Mouse (Mus musculus): ENCODE results near the gene Cpxm2. TPM values are rescaled to one million over a fixed set of nuclear protein-coding genes. Genes with fewer than 3 reads are reported as not detected.

Cpxm2 gene
- polyA plus RNA-seq (2014; fragmentation: Nextera tagmentation; extraction: Ambion mirVana) = 5.1 and 5.4 TPM in 2 replicates

DNA sequence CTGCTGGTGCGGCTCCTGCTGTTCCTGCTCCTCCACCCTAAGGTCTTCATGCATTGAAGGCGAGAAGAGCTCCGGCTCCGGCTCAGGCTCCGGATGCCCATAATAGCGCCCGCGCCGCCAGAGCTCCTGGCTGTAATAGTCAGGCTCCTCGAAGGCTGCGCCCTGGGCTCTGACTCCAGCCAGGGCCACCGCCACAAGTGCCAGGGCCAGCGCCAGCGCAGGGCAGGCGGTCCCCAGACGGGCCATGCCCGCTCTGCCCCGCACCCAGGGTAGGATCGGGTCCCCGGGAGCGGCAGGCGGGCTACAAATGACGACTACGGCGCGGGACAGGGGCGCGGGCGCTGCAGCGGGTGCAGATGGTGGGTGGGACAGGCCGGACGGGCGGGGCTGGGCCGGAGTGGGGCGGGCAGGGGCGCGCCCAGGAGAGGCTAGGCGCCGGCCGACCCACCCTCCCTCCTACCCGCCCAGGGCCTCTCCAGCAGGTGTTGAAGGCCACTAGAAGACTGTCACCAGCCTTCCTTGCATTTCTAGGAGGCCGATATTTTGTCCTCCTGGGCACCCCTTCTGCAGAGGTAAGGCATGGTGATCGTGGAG, at the start of gene Cpxm2:
Gene Cpxm2 (minus strand): TSS at position 372 of the 594 bp plus-strand sequence.
- Histone ChIP-seq H3K27ac (replicated peaks; ENCODE audit: low read depth, low read length) (no peak within 1 kb of the TSS), H3K4me3 (ENCODE audit: low read depth, low read length) (peak within 1 kb of the TSS; percentile 41), H3K36me3 (replicated peaks; ENCODE audit: control insufficient read depth, insufficient read depth, low read depth, low read length) (no peaks in the 10 kb centered on the region), H3K4me1 (ENCODE audit: control insufficient read depth, insufficient read depth, low read length) (no peaks in the 10 kb centered on the region; the same call in none of the 2 replicates), H3K4me2 (ENCODE audit: low read depth, low read length) (peak within 1 kb of the TSS; percentile 81), H3K27me3 (ENCODE audit: control insufficient read depth, insufficient read depth, low read length) (peaks cover 21% of the 10 kb centered on the region), H3K9ac (replicated peaks; ENCODE audit: low read length) (peak within 1 kb of the TSS; percentile 53), H3K9me3 (replicated peaks; ENCODE audit: control insufficient read depth, low read length) (no peaks in the 10 kb centered on the region)
- 2% methylated on average over 42 of the region's 43 CpGs for WGBS
- peak; percentile 20 for DNase-seq (ENCODE audit: low spot score)
- ATAC-seq (replicated peaks; ENCODE audit: insufficient number of reproducible peaks, low FRiP score, low TSS enrichment, low read depth) = no peak; the same call in 1 of the 2 replicates

DNA sequence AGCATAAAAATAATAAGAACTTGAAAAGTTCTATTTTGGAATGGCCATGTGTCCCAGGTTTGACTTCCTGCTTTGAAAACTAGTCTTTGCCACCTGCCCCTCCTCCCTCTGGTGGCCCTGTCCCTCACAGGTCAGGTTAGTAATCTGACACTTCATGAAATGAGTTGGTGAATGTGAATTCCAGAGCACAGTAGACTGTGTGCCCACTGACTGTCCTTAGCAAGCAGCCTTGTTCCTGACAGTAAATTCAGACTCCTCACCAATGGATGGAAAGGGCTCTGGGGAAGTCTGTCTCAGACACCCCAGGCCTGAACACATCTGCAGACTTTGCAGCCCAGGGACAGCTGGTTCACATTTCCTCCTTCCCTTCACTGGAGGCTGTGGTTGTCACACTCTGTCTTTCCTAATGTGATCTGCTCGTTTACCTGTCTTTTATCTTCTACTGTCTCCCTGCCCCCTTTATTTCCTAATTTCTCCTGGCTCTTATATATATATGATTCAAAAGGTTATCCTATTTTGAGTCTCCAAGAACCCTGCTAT, 49.6 kb upstream of the Cpxm2 start:
- ATAC-seq (replicated peaks; ENCODE audit: insufficient number of reproducible peaks, low FRiP score, low TSS enrichment, low read depth) (0 out of 2 replicates have a peak, but pooled peaks have one; percentile 36), DNase-seq (ENCODE audit: low spot score) (peak; percentile 61)
- H3K9me3 ChIP-seq (replicated peaks; ENCODE audit: control insufficient read depth, low read length) = no peaks in the 10 kb centered on the region
- H3K4me3 ChIP-seq (ENCODE audit: low read depth, low read length) = no peak overlapping the region
- no peak overlapping the region for H3K9ac ChIP-seq (replicated peaks; ENCODE audit: low read length)
- no peaks in the 10 kb centered on the region for H3K36me3 ChIP-seq (replicated peaks; ENCODE audit: control insufficient read depth, insufficient read depth, low read depth, low read length)
- no peaks in the 10 kb centered on the region for H3K27me3 ChIP-seq (ENCODE audit: control insufficient read depth, insufficient read depth, low read length)
- WGBS = 24% methylated on average over 1 of the region's 1 CpGs
- H3K27ac ChIP-seq (replicated peaks; ENCODE audit: low read depth, low read length) = no peak overlapping the region
- H3K4me2 ChIP-seq (ENCODE audit: low read depth, low read length) = no peak overlapping the region
- no peaks in the 10 kb centered on the region; the same call in 1 of the 2 replicates for H3K4me1 ChIP-seq (ENCODE audit: control insufficient read depth, insufficient read depth, low read length)

DNA sequence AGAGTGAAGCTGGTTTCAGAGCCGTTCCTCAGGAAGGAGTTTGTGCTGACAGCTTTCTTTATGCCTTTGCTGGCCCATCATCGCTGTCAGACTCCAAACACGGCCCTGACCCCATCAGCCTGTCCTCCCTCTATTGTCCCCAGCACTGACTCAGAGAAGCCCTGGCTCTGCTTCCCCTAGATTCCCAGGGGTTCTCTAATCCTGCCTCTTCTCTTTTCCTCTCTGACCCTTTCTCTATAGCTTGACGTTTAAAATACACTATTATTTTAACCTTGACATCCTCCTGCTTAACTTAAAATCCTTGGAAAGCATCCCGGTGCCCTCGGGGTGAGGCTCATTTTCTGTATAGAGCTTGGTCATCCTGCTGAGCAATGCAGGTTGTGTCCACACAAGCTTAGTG, 45.1 kb upstream of the Cpxm2 start:
- 30% methylated on average over 6 of the region's 6 CpGs for WGBS
- Histone ChIP-seq H3K36me3 (replicated peaks; ENCODE audit: control insufficient read depth, insufficient read depth, low read depth, low read length) (no peaks in the 10 kb centered on the region), H3K9me3 (replicated peaks; ENCODE audit: control insufficient read depth, low read length) (no peaks in the 10 kb centered on the region), H3K4me1 (ENCODE audit: control insufficient read depth, insufficient read depth, low read length) (no peaks in the 10 kb centered on the region; the same call in 1 of the 2 replicates), H3K27me3 (ENCODE audit: control insufficient read depth, insufficient read depth, low read length) (no peaks in the 10 kb centered on the region), H3K9ac (replicated peaks; ENCODE audit: low read length) (no peak overlapping the region), H3K4me3 (ENCODE audit: low read depth, low read length) (no peak overlapping the region), H3K27ac (replicated peaks; ENCODE audit: low read depth, low read length) (no peak overlapping the region), H3K4me2 (ENCODE audit: low read depth, low read length) (no peak overlapping the region)
- ATAC-seq (replicated peaks; ENCODE audit: insufficient number of reproducible peaks, low FRiP score, low TSS enrichment, low read depth) = no peak
- no peak for DNase-seq (ENCODE audit: low spot score)

DNA sequence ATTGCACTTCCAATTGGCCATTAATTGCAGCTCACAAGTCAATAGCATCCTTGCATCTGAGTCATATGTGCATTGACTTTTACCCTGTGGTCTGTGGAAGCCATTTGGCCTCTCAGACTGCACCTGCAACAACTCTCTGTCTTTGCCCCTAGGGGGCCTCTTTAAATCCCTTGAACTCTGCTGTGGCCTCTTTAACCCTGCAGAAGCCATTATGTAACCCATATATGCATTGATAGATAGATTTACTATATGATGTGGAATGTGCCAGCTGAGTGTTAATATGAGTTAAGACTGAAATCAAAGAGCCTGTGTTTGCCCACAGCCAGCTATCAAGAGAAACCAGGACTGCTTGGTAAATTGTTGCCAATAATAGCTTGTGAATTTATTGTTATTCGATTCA, 44.3 kb upstream of the Cpxm2 start:
- Histone ChIP-seq H3K4me3 (ENCODE audit: low read depth, low read length) (no peak overlapping the region), H3K4me2 (ENCODE audit: low read depth, low read length) (no peak overlapping the region), H3K36me3 (replicated peaks; ENCODE audit: control insufficient read depth, insufficient read depth, low read depth, low read length) (no peaks in the 10 kb centered on the region), H3K9ac (replicated peaks; ENCODE audit: low read length) (no peak overlapping the region), H3K27ac (replicated peaks; ENCODE audit: low read depth, low read length) (no peak overlapping the region), H3K27me3 (ENCODE audit: control insufficient read depth, insufficient read depth, low read length) (no peaks in the 10 kb centered on the region), H3K4me1 (ENCODE audit: control insufficient read depth, insufficient read depth, low read length) (no peaks in the 10 kb centered on the region; the same call in 1 of the 2 replicates), H3K9me3 (replicated peaks; ENCODE audit: control insufficient read depth, low read length) (no peaks in the 10 kb centered on the region)
- 92% methylated on average over 1 of the region's 1 CpGs for WGBS
- DNase-seq (ENCODE audit: low spot score) (no peak), ATAC-seq (replicated peaks; ENCODE audit: insufficient number of reproducible peaks, low FRiP score, low TSS enrichment, low read depth) (no peak)

DNA sequence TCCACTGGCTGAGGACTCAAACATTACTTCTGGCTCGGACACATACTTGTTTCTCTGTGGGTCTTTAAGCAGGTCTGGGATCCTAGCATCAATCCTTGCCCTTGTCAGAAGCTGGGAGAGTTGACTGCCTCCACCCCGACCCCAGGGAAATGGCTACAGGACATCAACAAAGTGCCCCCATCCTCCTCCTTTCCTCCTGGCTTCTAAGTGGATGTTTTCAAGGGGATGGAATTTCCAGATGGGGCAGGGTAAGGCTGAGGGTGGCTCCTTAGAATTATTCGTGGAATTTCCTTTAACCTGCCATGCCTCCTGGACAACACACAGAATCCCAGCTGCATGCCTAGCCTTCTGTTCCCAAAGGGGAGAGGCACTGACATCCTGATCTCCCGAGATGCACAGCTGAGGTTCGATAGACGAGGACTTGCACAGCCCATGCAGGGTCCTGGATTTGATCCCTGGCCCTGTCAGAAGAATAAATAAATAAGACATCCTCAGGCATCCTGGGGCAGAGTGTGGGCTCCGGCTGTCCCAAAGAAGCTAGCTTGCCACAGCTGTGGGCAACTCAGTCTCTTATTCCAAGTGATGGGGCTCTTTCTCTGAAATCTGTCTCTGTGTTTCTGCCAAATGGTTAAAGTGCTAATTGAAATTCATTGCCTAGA, 43.4 kb upstream of the Cpxm2 start:
- Histone ChIP-seq H3K4me2 (ENCODE audit: low read depth, low read length) (no peak overlapping the region), H3K4me1 (ENCODE audit: control insufficient read depth, insufficient read depth, low read length) (no peaks in the 10 kb centered on the region; the same call in 1 of the 2 replicates), H3K9me3 (replicated peaks; ENCODE audit: control insufficient read depth, low read length) (no peaks in the 10 kb centered on the region), H3K27me3 (ENCODE audit: control insufficient read depth, insufficient read depth, low read length) (no peaks in the 10 kb centered on the region), H3K27ac (replicated peaks; ENCODE audit: low read depth, low read length) (no peak overlapping the region), H3K36me3 (replicated peaks; ENCODE audit: control insufficient read depth, insufficient read depth, low read depth, low read length) (no peaks in the 10 kb centered on the region), H3K9ac (replicated peaks; ENCODE audit: low read length) (no peak overlapping the region), H3K4me3 (ENCODE audit: low read depth, low read length) (no peak overlapping the region)
- ATAC-seq (replicated peaks; ENCODE audit: insufficient number of reproducible peaks, low FRiP score, low TSS enrichment, low read depth) = no peak
- 42% methylated on average over 7 of the region's 7 CpGs for WGBS
- no peak for DNase-seq (ENCODE audit: low spot score)

DNA sequence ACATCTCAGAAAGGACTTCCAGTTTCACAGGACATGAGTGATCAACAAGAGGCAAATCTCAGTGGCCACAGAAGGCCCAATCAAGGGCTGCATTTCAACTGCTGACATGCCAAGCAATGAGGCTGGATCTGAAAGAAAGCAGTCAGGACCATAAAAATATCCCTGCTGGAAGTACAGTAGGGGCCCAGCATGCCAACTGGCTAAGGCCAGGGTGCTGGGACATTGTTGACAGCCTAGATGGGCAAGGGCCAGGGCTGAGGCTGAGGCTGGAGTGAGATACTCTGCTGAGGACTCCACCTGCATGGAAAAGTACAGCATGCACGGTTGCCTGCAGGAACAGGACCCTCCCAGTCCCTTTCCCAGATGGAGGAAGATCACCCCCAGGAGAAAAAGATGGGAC, 42.0 kb upstream of the Cpxm2 start:
- DNase-seq (ENCODE audit: low spot score) = no peak

DNA sequence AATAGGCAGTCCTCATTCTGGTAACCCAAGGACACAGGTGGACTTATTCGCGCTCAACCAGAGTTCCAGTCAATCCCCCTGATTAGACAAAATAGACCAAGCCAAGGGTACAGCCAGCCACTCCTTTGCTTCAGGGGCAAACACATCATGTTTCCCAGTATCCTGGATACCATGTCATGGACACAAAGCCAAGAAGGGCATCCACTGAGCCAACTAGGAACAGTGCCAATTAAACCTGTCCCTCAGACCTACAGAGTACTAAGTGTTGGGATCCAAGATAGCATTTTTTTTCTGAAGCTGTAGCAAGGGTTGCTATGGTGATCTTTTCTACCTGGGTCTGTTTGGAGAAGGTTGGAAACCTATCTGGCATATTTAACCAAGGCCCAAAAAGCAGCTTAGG, 39.1 kb upstream of the Cpxm2 start:
- Histone ChIP-seq H3K4me1 (ENCODE audit: control insufficient read depth, insufficient read depth, low read length) (no peaks in the 10 kb centered on the region), H3K4me3 (ENCODE audit: low read depth, low read length) (no peak overlapping the region), H3K4me2 (ENCODE audit: low read depth, low read length) (no peak overlapping the region), H3K36me3 (replicated peaks; ENCODE audit: control insufficient read depth, insufficient read depth, low read depth, low read length) (no peaks in the 10 kb centered on the region), H3K27me3 (ENCODE audit: control insufficient read depth, insufficient read depth, low read length) (no peaks in the 10 kb centered on the region), H3K27ac (replicated peaks; ENCODE audit: low read depth, low read length) (no peak overlapping the region), H3K9ac (replicated peaks; ENCODE audit: low read length) (no peak overlapping the region), H3K9me3 (replicated peaks; ENCODE audit: control insufficient read depth, low read length) (no peaks in the 10 kb centered on the region)
- DNase-seq (ENCODE audit: low spot score) = no peak
- no peak for ATAC-seq (replicated peaks; ENCODE audit: insufficient number of reproducible peaks, low FRiP score, low TSS enrichment, low read depth)
- WGBS = 96% methylated on average over 2 of the region's 2 CpGs

More for the DNA sequence above, 42.0 kb upstream of the Cpxm2 start:
- no peaks in the 10 kb centered on the region for H3K27me3 ChIP-seq (ENCODE audit: control insufficient read depth, insufficient read depth, low read length)
- H3K4me3 ChIP-seq (ENCODE audit: low read depth, low read length) = no peak overlapping the region
- H3K4me2 ChIP-seq (ENCODE audit: low read depth, low read length) = no peak overlapping the region
- no peak overlapping the region for H3K9ac ChIP-seq (replicated peaks; ENCODE audit: low read length)
- no peaks in the 10 kb centered on the region for H3K9me3 ChIP-seq (replicated peaks; ENCODE audit: control insufficient read depth, low read length)
- no peaks in the 10 kb centered on the region for H3K4me1 ChIP-seq (ENCODE audit: control insufficient read depth, insufficient read depth, low read length)
- no peaks in the 10 kb centered on the region for H3K36me3 ChIP-seq (replicated peaks; ENCODE audit: control insufficient read depth, insufficient read depth, low read depth, low read length)
- no peak overlapping the region for H3K27ac ChIP-seq (replicated peaks; ENCODE audit: low read depth, low read length)
- no peak for ATAC-seq (replicated peaks; ENCODE audit: insufficient number of reproducible peaks, low FRiP score, low TSS enrichment, low read depth)
- 93% methylated on average over 1 of the region's 1 CpGs for WGBS

DNA sequence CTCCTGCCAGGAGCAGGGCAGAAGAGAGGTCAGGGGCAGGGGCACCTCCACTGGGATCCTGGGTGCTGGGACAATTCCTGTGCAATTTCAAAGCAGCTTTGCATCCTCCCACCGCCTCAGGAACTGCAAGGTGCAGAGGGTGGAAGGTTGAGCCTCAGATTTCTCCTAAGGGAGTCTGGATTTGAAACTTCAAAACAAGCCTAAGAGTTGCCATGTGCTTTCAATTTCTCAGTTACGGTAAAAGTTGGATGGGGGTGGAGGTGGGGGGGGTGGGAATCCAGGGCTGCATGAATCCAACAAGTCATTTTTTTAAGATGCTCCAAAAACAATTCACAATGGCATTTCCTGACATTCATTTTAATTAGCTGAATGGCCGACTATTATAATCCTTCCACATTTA, 32.9 kb upstream of the Cpxm2 start:
- Histone ChIP-seq H3K4me2 (ENCODE audit: low read depth, low read length) (0 out of 2 replicates have a peak overlapping the region, but pooled peaks have one; percentile 10), H3K27me3 (ENCODE audit: control insufficient read depth, insufficient read depth, low read length) (no peaks in the 10 kb centered on the region), H3K9ac (replicated peaks; ENCODE audit: low read length) (no peak overlapping the region), H3K36me3 (replicated peaks; ENCODE audit: control insufficient read depth, insufficient read depth, low read depth, low read length) (no peaks in the 10 kb centered on the region), H3K27ac (replicated peaks; ENCODE audit: low read depth, low read length) (no peak overlapping the region), H3K9me3 (replicated peaks; ENCODE audit: control insufficient read depth, low read length) (no peaks in the 10 kb centered on the region), H3K4me1 (ENCODE audit: control insufficient read depth, insufficient read depth, low read length) (peaks cover 7% of the 10 kb centered on the region), H3K4me3 (ENCODE audit: low read depth, low read length) (no peak overlapping the region)
- WGBS = 28% methylated on average over 3 of the region's 3 CpGs
- ATAC-seq (replicated peaks; ENCODE audit: insufficient number of reproducible peaks, low FRiP score, low TSS enrichment, low read depth) (no peak), DNase-seq (ENCODE audit: low spot score) (peak; percentile 78)

All from embryonic facial prominence, embryonic 11.5 days (tissue).